Mouse (Mus musculus): ENCODE results near the gene Defb29. TPM values are rescaled to one million over a fixed set of nuclear protein-coding genes. Genes with fewer than 3 reads are reported as not detected.

Defb29 gene
- not detected in 2 replicates for polyA plus RNA-seq (2015; fragmentation: Nextera tagmentation; extraction: Ambion mirVana)

DNA sequence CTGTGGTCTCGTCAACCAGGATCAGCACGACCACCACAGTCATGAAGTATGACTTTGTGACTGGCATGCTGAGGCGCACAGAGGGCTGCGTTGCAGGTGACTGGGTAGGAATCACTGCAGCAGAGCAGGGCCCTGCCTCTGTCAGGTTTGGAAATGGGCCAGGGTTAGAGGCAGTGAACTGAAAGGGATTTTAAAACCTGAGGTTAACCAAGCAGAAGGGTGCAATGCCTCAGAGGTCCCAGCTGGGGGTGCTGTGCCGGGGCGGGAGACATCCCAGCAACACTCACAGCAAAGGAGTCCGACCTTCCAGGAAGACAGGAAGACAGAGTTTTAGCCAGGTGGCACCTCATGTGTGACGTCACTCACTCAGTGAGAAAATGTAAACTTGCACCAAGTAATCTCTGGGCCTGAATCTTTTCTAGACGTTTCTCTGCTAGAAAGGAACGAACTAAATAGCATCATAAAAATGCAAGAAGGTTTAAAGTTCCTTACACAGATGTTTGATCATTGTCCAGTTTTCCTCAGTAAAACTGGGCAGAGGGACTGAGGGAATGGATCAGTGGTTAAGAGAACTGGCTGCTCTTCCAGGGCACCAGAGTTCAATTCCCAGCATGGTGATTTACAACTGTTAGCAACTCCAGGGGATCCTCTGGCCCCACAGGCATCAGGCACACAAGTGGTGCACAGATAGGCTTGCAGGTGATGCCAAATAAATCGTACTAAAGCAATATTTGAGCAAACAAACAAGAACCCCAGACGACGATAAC, at the start of gene Defb29:
Gene Defb29, minus strand, starts transcription at position 155 of the 767 bp plus-strand sequence.
- no peak for ATAC-seq (ENCODE audit: insufficient read depth, low FRiP score)
- H3K27me3 ChIP-seq (ENCODE audit: control insufficient read depth, insufficient read depth, low read length) = no peaks in the 10 kb centered on the region
- H3K4me1 ChIP-seq (ENCODE audit: control insufficient read depth, insufficient read depth, low read length) = no peaks in the 10 kb centered on the region
- no peak within 1 kb of the TSS for H3K27ac ChIP-seq (ENCODE audit: low read length)
- H3K36me3 ChIP-seq (ENCODE audit: control insufficient read depth, insufficient read depth, low read length) = no peaks in the 10 kb centered on the region
- H3K4me3 ChIP-seq (replicated peaks; ENCODE audit: low read length) = no peak within 1 kb of the TSS
- WGBS = 45% methylated on average over 13 of the region's 13 CpGs
- H3K9me3 ChIP-seq (replicated peaks; ENCODE audit: control insufficient read depth, low read length) = no peaks in the 10 kb centered on the region
- H3K4me2 ChIP-seq (ENCODE audit: low read depth, low read length) = no peak within 1 kb of the TSS
- no peak within 1 kb of the TSS for H3K9ac ChIP-seq (ENCODE audit: low read length)

DNA sequence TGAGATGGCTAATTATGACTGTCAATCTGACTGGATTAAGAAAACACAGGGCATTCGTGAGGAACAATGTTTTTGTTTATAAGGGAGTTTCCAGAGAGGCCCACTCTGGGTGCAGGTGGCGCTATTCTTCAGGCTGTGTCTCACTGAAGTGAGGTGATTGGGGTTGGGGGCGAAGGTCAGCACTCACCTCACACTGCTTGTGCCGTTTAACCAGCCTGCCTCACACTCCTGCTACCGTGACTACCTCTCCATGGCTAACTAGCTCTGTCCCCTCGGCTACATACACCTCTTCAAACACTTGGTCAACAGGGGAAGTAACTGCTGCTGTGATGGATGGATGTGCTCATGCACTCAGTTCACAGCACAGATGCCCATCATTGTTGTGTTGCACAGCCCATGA, 49.1 kb upstream of the Defb29 start:
- no peak for ATAC-seq (ENCODE audit: insufficient read depth, low FRiP score)
- Histone ChIP-seq H3K36me3 (ENCODE audit: control insufficient read depth, insufficient read depth, low read length) (no peaks in the 10 kb centered on the region), H3K9ac (ENCODE audit: low read length) (no peak overlapping the region), H3K4me3 (replicated peaks; ENCODE audit: low read length) (no peak overlapping the region), H3K4me2 (ENCODE audit: low read depth, low read length) (no peak overlapping the region), H3K27me3 (ENCODE audit: control insufficient read depth, insufficient read depth, low read length) (no peaks in the 10 kb centered on the region), H3K4me1 (ENCODE audit: control insufficient read depth, insufficient read depth, low read length) (no peaks in the 10 kb centered on the region), H3K9me3 (replicated peaks; ENCODE audit: control insufficient read depth, low read length) (no peaks in the 10 kb centered on the region), H3K27ac (ENCODE audit: low read length) (no peak overlapping the region)
- 32% methylated on average over 6 of the region's 6 CpGs for WGBS

- Histone ChIP-seq H3K9me3 (replicated peaks; ENCODE audit: control insufficient read depth, low read length) (no peaks in the 10 kb centered on the region), H3K9ac (ENCODE audit: low read length) (no peak overlapping the region), H3K27ac (ENCODE audit: low read length) (no peak overlapping the region), H3K4me2 (ENCODE audit: low read depth, low read length) (no peak overlapping the region), H3K27me3 (ENCODE audit: control insufficient read depth, insufficient read depth, low read length) (no peaks in the 10 kb centered on the region), H3K4me3 (replicated peaks; ENCODE audit: low read length) (no peak overlapping the region), H3K4me1 (ENCODE audit: control insufficient read depth, insufficient read depth, low read length) (no peaks in the 10 kb centered on the region), H3K36me3 (ENCODE audit: control insufficient read depth, insufficient read depth, low read length) (no peaks in the 10 kb centered on the region)
- WGBS = 20% methylated on average over 2 of the region's 2 CpGs
- no peak for ATAC-seq (ENCODE audit: insufficient read depth, low FRiP score)
Observed at GRCm38 (mm10) chr2:152588450-152588849, 48.6 kb upstream of the Defb29 start.

DNA sequence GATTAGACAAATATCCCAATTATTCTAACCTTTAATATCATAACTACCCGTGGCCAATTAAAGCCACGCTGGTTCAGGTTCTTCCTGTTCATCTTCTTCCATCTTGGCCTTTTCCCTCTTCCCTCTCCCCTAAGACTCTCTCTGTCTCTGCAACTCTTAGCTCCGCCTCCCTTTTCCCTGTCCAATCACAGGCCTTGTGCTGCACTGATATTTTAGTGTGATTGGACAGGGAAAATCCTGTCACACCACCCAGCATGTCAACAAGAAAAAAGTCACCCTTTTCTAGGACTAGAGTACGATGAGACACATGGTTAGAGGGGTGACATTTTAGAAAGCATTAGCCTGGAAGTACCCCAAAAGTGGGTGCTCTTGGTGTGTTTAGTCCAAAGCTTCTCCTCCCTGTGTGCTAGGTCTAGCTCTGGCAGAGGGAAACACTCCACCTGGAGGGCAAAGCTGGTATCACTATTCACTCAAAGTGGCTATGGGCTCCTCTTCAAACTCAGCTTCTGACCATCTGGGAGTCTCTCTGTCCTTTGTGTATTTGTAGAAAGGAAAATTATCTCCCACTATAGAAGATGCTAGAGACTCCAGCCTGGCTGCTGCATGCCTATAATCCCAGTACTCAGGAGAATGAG, 47.1 kb upstream of the Defb29 start:
- H3K4me3 ChIP-seq (replicated peaks; ENCODE audit: low read length) = no peak overlapping the region
- H3K27me3 ChIP-seq (ENCODE audit: control insufficient read depth, insufficient read depth, low read length) = no peaks in the 10 kb centered on the region
- no peaks in the 10 kb centered on the region for H3K4me1 ChIP-seq (ENCODE audit: control insufficient read depth, insufficient read depth, low read length)
- H3K27ac ChIP-seq (ENCODE audit: low read length) = no peak overlapping the region
- no peaks in the 10 kb centered on the region for H3K9me3 ChIP-seq (replicated peaks; ENCODE audit: control insufficient read depth, low read length)
- ATAC-seq (ENCODE audit: insufficient read depth, low FRiP score) = no peak
- no peak overlapping the region for H3K9ac ChIP-seq (ENCODE audit: low read length)
- no peaks in the 10 kb centered on the region for H3K36me3 ChIP-seq (ENCODE audit: control insufficient read depth, insufficient read depth, low read length)
- WGBS = 74% methylated on average over 4 of the region's 4 CpGs
- no peak overlapping the region for H3K4me2 ChIP-seq (ENCODE audit: low read depth, low read length)

DNA sequence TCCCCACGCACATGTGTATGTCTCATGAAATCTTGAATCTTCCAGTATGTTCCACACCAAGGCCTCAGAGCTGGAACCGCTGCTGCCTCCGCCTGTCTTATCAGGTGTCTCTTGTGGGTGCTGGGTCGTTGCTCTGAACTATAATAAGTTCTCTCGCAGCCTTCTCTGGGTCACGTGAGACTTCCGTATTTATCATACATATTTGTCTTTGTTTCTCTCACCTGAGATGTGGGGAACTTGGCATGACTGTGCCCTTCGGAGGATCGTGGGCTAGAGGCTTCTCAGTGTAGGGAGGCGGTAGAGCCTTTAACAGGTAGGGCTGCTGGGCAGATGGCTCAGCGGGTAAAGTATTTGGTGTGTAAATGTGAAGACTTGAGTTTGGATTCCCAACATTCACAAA, 40.7 kb upstream of the Defb29 start:
- Histone ChIP-seq H3K36me3 (ENCODE audit: control insufficient read depth, insufficient read depth, low read length) (no peaks in the 10 kb centered on the region), H3K4me3 (replicated peaks; ENCODE audit: low read length) (no peak overlapping the region), H3K4me2 (ENCODE audit: low read depth, low read length) (no peak overlapping the region), H3K9ac (ENCODE audit: low read length) (no peak overlapping the region), H3K27ac (ENCODE audit: low read length) (no peak overlapping the region), H3K9me3 (replicated peaks; ENCODE audit: control insufficient read depth, low read length) (no peaks in the 10 kb centered on the region), H3K4me1 (ENCODE audit: control insufficient read depth, insufficient read depth, low read length) (no peaks in the 10 kb centered on the region), H3K27me3 (ENCODE audit: control insufficient read depth, insufficient read depth, low read length) (no peaks in the 10 kb centered on the region)
- ATAC-seq (ENCODE audit: insufficient read depth, low FRiP score) = no peak
- 74% methylated on average over 11 of the region's 11 CpGs for WGBS

GRCm38 (mm10) chr2:152580107-152580506, 40.2 kb upstream of the Defb29 start, which contains the start of gene Defb19:
Gene Defb19 (minus strand): TSS chr2:152580312.
- Histone ChIP-seq H3K4me1 (ENCODE audit: control insufficient read depth, insufficient read depth, low read length) (no peaks in the 10 kb centered on the region), H3K36me3 (ENCODE audit: control insufficient read depth, insufficient read depth, low read length) (no peaks in the 10 kb centered on the region), H3K4me3 (replicated peaks; ENCODE audit: low read length) (no peak within 1 kb of the TSS), H3K9me3 (replicated peaks; ENCODE audit: control insufficient read depth, low read length) (no peaks in the 10 kb centered on the region), H3K27ac (ENCODE audit: low read length) (no peak within 1 kb of the TSS), H3K9ac (ENCODE audit: low read length) (no peak within 1 kb of the TSS), H3K27me3 (ENCODE audit: control insufficient read depth, insufficient read depth, low read length) (no peaks in the 10 kb centered on the region), H3K4me2 (ENCODE audit: low read depth, low read length) (no peak within 1 kb of the TSS)
- 58% methylated on average over 7 of the region's 7 CpGs for WGBS
- ATAC-seq (ENCODE audit: insufficient read depth, low FRiP score) = no peak

DNA sequence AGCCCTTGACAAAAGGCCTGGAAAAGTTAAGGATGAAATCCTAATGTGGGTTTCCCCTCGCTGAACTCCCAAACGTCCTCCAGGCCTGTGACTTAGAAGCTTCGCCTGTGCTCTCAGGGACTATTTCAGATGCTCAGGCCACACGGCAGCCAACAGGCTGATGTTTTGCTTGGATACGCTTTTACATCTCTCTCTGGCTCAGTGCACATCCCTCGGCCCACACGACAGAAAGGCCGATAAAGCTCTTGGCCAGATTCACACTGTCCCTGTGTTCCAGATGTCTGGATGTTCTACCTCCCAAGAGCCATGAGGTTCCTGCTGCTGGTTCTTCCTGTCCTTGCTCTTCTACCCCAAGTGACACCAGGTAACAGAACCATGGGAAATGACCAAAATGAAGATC, 33.6 kb upstream of the Defb29 start:
- Histone ChIP-seq H3K4me3 (replicated peaks; ENCODE audit: low read length) (no peak overlapping the region), H3K9ac (ENCODE audit: low read length) (no peak overlapping the region), H3K27ac (ENCODE audit: low read length) (no peak overlapping the region), H3K9me3 (replicated peaks; ENCODE audit: control insufficient read depth, low read length) (no peaks in the 10 kb centered on the region), H3K27me3 (ENCODE audit: control insufficient read depth, insufficient read depth, low read length) (no peaks in the 10 kb centered on the region), H3K4me2 (ENCODE audit: low read depth, low read length) (no peak overlapping the region), H3K4me1 (ENCODE audit: control insufficient read depth, insufficient read depth, low read length) (no peaks in the 10 kb centered on the region), H3K36me3 (ENCODE audit: control insufficient read depth, insufficient read depth, low read length) (no peaks in the 10 kb centered on the region)
- 86% methylated on average over 8 of the region's 8 CpGs for WGBS
- no peak for ATAC-seq (ENCODE audit: insufficient read depth, low FRiP score)

- H3K27ac ChIP-seq (ENCODE audit: low read length) = no peak within 1 kb of the TSS
- H3K4me1 ChIP-seq (ENCODE audit: control insufficient read depth, insufficient read depth, low read length) = no peaks in the 10 kb centered on the region
- no peak for ATAC-seq (ENCODE audit: insufficient read depth, low FRiP score)
- H3K9ac ChIP-seq (ENCODE audit: low read length) = no peak within 1 kb of the TSS
- no peaks in the 10 kb centered on the region for H3K9me3 ChIP-seq (replicated peaks; ENCODE audit: control insufficient read depth, low read length)
- H3K4me2 ChIP-seq (ENCODE audit: low read depth, low read length) = no peak within 1 kb of the TSS
- 61% methylated on average over 11 of the region's 11 CpGs for WGBS
- H3K27me3 ChIP-seq (ENCODE audit: control insufficient read depth, insufficient read depth, low read length) = no peaks in the 10 kb centered on the region
- no peak within 1 kb of the TSS for H3K4me3 ChIP-seq (replicated peaks; ENCODE audit: low read length)
- H3K36me3 ChIP-seq (ENCODE audit: control insufficient read depth, insufficient read depth, low read length) = no peaks in the 10 kb centered on the region
Observed at GRCm38 (mm10) chr2:152572114-152572794, 32.4 kb upstream of the Defb29 start, which contains the start of gene Defb21. Gene Defb21 (plus strand): TSS chr2:152572744.

- Histone ChIP-seq H3K27me3 (ENCODE audit: control insufficient read depth, insufficient read depth, low read length) (no peaks in the 10 kb centered on the region), H3K4me3 (replicated peaks; ENCODE audit: low read length) (no peak overlapping the region), H3K4me2 (ENCODE audit: low read depth, low read length) (no peak overlapping the region), H3K4me1 (ENCODE audit: control insufficient read depth, insufficient read depth, low read length) (no peaks in the 10 kb centered on the region), H3K36me3 (ENCODE audit: control insufficient read depth, insufficient read depth, low read length) (no peaks in the 10 kb centered on the region), H3K27ac (ENCODE audit: low read length) (no peak overlapping the region), H3K9me3 (replicated peaks; ENCODE audit: control insufficient read depth, low read length) (no peaks in the 10 kb centered on the region), H3K9ac (ENCODE audit: low read length) (no peak overlapping the region)
- no peak for ATAC-seq (ENCODE audit: insufficient read depth, low FRiP score)
- 55% methylated on average over 6 of the region's 6 CpGs for WGBS
Observed at GRCm38 (mm10) chr2:152570313-152570712, 30.4 kb upstream of the Defb29 start.
